ENCODE assay signal across 7 mouse cellular contexts in the genomic region with DNA sequence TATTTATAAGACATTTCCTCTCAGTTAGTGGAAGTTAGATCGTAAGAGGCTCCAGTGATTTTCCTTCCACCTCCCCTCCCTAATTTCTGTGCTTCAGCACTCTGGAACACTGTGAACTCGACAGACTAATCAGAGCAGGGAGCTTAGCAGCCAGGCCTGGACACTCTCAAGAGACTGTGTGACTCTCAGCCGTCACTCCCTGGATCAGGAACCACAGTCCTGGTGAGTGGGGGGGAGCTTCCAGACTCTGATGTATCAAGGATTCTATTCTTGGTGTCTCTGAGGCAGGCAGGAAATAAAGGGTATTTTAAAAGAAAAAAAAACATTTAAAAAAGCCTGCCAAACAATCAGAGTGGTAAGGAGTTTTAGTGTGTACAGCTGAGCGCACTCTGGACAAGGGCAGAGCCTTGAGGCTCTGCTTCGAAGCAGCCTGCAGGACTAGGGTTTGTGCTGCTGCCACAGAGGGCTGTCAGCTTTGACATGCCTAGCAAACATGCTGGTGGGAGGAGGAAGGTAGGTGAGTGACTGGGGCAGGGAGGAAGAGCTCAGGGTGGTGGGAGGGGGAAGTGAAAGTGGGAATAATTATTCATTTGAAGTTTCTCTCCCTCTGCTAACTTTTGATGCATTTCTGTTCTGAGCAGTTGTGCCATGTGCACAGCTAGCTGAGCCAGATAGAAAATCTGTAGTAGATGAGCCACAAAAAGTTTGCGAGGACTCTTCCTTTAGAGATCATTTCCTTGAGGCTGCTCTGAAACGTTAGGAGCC.
A peak's percentile ranks its signal among the peaks of the same experiment; 100 is the strongest.
DNase-seq lines count a peak whose midpoint lies in the region; ATAC-seq lines count a peak whose summit lies in the region.

No protein-coding gene starts in this region.

- intact Hi-C loops in gastrocnemius, postnatal 14 days (cut with DNase I; ENCODE audit: low total_unique reads): no loop called here
- intact Hi-C loops in left cerebral cortex, postnatal 14 days (cut with DNase I): no loop called here

- H3K9me3 ChIP-seq in intestine, embryonic 15.5 days: no peaks in the 10 kb centered on the region
- no peaks in the 10 kb centered on the region for H3K9me3 ChIP-seq in megakaryocyte, embryonic 14.5 days

- H3K9ac ChIP-seq in intestine, embryonic 15.5 days: no peak overlapping the region

- H3K4me1 ChIP-seq in brown adipose tissue, adult 24 weeks (ENCODE audit: control insufficient read depth, insufficient read depth, insufficient read length, low read length): peaks cover 24% of the 10 kb centered on the region
- H3K4me1 ChIP-seq in intestine, embryonic 15.5 days (replicated peaks): 0 out of 2 replicates have a peak, but pooled peaks cover 6% of the 10 kb centered on the region
- H3K4me1 ChIP-seq in megakaryocyte, embryonic 14.5 days: peaks cover 20% of the 10 kb centered on the region

- no peaks in the 10 kb centered on the region for H3K27me3 ChIP-seq in intestine, embryonic 15.5 days (replicated peaks)
- no peaks in the 10 kb centered on the region for H3K27me3 ChIP-seq in megakaryocyte, embryonic 14.5 days (replicated peaks)

- no peaks in the 10 kb centered on the region for H3K36me3 ChIP-seq in intestine, embryonic 15.5 days
- H3K36me3 ChIP-seq in megakaryocyte, embryonic 14.5 days (replicated peaks; ENCODE audit: low read length): no peaks in the 10 kb centered on the region

- DNase-seq in NIH3T3 (ENCODE audit: low read depth): peak; percentile 62
- DNase-seq in gastrocnemius, postnatal 14 days: peak; percentile 72
- DNase-seq in left cerebral cortex, postnatal 14 days (ENCODE audit: low spot score in 2 of 2): peak; percentile 23 to 30
- peak; percentile 63 for DNase-seq in testis, postnatal 10 days (ENCODE audit: low spot score)

- peak overlapping the region; percentile 70 for H3K4me3 ChIP-seq in brown adipose tissue, adult 24 weeks (ENCODE audit: insufficient read depth, low read depth, low read length)
- no peak overlapping the region for H3K4me3 ChIP-seq in intestine, embryonic 15.5 days (replicated peaks)
- peak overlapping the region; percentile 73 for H3K4me3 ChIP-seq in megakaryocyte, embryonic 14.5 days (replicated peaks)

- ATAC-seq in intestine, embryonic 15.5 days: peak; percentile 87

- H3K27ac ChIP-seq in brown adipose tissue, adult 24 weeks (replicated peaks; ENCODE audit: low read depth, low read length): peak overlapping the region; percentile 100
- peak overlapping the region; percentile 80 for H3K27ac ChIP-seq in intestine, embryonic 15.5 days

- peak overlapping the region; percentile 25 for H3K4me2 ChIP-seq in intestine, embryonic 15.5 days (replicated peaks)

- 19% methylated on average over 7 of the region's 7 CpGs for WGBS in intestine, embryonic 15.5 days
